Mouse (Mus musculus): ENCODE data around the gene Ubap1l.

GRCm38 (mm10) chr9:65363684-65364083, 2.8 kb downstream of the Ubap1l start:
- TF ChIP-seq USF1 (IDR thresholded peaks at IDR 0.05; ENCODE audit: low read depth) (no peak), POLR2A (IDR thresholded peaks at IDR 0.05; ENCODE audit: insufficient read length, low read depth) (no peak), MYOD1 (IDR thresholded peaks at IDR 0.05; ENCODE audit: control insufficient read depth in 1 of 3, insufficient read length in 2 of 3, low read depth in 2 of 3) (no peak), POLR2AphosphoS2 (IDR thresholded peaks at IDR 0.05; ENCODE audit: insufficient read length, low read depth) (no peak)
